Mouse (Mus musculus): ENCODE results near the gene Nkx6-2.

The Nkx6-2 gene

GRCm38 (mm10) chr7:139582595-139582994 is at the start of gene Nkx6-2:
Nkx6-2 (minus strand) TSS chr7:139582797.
- in situ Hi-C loops (cut with MboI; ENCODE audit: unreplicated experiment in 2 of 2) = no loop called here

DNA sequence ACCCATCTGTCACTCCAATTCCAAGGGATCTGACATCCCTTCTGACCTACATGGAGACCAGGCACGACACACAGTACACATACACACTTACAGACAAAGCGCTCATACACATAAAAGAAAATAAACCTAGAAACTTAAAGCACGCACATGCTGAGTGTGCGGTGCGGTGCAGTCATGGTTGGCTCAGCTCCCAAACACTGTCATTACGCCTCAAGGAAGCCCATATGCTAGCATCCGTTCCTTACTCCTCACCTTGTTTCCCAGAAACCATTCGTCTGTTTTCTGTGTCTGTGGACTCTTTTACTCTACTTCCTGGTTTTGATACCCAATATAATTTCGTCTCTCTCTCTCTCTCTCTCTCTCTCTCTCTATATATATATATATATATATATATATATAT is 42.6 kb upstream of the Nkx6-2 start:
- in situ Hi-C loops (cut with MboI; ENCODE audit: unreplicated experiment in 2 of 2) = no loop called here

GRCm38 (mm10) chr7:139622568-139622967 is 40.0 kb upstream of the Nkx6-2 start:
- in situ Hi-C loops (cut with MboI; ENCODE audit: unreplicated experiment in 2 of 2) = no loop called here

- in situ Hi-C loops (cut with MboI; ENCODE audit: unreplicated experiment in 2 of 2) = no loop called here
Measured at GRCm38 (mm10) chr7:139615767-139616766, 33.5 kb upstream of the Nkx6-2 start.

DNA sequence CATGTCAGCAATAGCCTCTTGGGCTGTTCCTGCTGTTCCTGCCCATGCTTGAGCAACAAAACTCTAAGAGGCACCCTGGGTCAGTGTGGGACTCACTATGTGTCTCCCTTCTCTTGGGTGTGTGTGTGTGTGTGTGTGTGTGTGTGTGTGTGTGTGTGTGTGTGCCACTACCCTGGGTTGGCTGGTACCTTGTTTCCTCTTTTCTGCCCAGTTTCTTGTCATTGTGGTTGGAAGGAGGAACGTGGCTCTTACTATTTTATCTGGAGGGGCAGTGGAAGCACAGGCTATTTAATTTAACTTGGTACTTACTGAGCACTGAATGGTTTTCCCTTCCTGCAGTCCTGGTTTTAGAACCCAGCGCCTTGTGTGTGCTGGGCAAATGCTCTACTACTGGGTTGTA is 27.7 kb upstream of the Nkx6-2 start:
- in situ Hi-C loops (cut with MboI; ENCODE audit: unreplicated experiment in 2 of 2) = no loop called here

DNA sequence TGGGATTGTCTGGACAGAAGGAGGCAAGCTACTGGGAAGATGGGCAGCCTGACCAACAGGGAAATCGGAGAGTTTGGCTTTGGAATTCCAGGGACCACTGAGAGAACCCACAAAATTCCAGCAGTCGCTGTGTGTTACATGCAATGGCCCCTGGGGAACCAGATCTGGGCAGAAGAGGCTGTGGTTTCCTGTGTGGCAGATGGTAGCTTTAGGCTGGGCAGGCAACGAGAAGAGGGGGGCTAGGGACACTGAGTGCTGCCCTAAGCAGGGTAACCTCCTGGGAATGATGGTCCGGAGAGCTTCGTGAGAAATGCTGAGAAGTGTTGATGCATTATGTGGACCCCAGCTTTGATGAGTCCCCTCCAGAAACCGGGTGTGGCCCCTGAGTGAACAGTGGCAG is 13.3 kb upstream of the Nkx6-2 start:
- in situ Hi-C loops (cut with MboI; ENCODE audit: unreplicated experiment in 2 of 2) = no loop called here

GRCm38 (mm10) chr7:139595311-139595710 is 12.7 kb upstream of the Nkx6-2 start:
- in situ Hi-C loops (cut with MboI; ENCODE audit: unreplicated experiment in 2 of 2) = no loop called here

DNA sequence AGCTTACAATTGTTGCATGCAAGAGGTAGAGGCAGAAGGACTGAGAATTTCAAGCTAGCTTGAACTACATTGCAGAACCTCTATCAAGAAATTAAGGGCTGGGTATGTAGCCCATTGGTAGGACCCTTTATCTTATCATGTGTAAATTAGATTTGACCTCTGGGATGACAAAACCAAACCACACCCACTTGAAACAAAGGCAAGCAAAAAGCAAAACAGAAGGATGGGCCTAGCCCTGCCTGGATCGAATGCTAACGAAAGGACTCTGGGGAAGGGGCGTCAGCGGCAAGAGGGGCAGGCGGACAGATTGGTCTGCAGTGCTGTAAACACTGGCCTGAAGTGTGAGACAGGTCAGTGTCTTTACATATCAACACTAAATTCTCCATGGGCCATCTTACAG is 8.7 kb upstream of the Nkx6-2 start:
- in situ Hi-C loops (cut with MboI; ENCODE audit: unreplicated experiment in 2 of 2) = no loop called here

GRCm38 (mm10) chr7:139590302-139590701 is 7.7 kb upstream of the Nkx6-2 start:
- in situ Hi-C loops (cut with MboI; ENCODE audit: unreplicated experiment in 2 of 2) = no loop called here

GRCm38 (mm10) chr7:139587919-139588318 is 5.3 kb upstream of the Nkx6-2 start:
- in situ Hi-C loops (cut with MboI; ENCODE audit: unreplicated experiment in 2 of 2) = no loop called here

DNA sequence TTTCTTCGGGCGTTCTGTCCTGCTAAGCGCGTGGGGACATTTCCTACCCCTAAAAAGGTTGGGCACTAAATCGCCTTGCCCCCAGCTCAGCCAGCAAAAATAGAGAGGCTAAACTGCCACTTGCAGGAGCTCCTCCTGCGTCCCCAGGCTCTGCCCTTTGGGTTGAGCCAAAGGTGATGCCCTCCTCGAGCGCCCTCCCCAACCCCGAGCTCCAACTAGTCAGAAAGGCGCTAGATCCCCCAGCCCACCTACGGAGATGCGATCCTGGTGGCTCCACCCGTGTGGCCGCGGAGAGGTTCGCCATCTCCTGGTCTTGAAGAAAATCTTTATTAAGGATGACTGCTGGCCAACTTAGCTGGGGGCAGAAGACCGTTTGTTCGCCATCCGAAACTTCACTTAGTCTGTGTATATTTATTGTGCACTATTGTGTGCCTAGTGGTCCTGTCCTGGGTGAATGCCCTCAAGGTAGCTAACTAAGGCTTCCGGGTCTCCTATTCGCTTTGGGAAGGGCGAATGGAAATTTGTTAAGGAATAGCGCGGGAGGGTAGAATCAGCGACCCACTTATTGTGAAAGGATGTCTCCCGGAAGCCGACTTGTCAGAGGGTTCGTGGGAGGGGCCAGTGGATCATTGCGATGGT is 2.7 kb upstream of the Nkx6-2 start:
- in situ Hi-C loops (cut with MboI; ENCODE audit: unreplicated experiment in 2 of 2) = no loop called here

- in situ Hi-C loops (cut with MboI; ENCODE audit: unreplicated experiment in 2 of 2) = no loop called here
Measured at GRCm38 (mm10) chr7:139584221-139585175, 1.9 kb upstream of the Nkx6-2 start.

GRCm38 (mm10) chr7:139583094-139583737 is 619 bp upstream of the Nkx6-2 start:
- in situ Hi-C loops (cut with MboI; ENCODE audit: unreplicated experiment in 2 of 2) = no loop called here

DNA sequence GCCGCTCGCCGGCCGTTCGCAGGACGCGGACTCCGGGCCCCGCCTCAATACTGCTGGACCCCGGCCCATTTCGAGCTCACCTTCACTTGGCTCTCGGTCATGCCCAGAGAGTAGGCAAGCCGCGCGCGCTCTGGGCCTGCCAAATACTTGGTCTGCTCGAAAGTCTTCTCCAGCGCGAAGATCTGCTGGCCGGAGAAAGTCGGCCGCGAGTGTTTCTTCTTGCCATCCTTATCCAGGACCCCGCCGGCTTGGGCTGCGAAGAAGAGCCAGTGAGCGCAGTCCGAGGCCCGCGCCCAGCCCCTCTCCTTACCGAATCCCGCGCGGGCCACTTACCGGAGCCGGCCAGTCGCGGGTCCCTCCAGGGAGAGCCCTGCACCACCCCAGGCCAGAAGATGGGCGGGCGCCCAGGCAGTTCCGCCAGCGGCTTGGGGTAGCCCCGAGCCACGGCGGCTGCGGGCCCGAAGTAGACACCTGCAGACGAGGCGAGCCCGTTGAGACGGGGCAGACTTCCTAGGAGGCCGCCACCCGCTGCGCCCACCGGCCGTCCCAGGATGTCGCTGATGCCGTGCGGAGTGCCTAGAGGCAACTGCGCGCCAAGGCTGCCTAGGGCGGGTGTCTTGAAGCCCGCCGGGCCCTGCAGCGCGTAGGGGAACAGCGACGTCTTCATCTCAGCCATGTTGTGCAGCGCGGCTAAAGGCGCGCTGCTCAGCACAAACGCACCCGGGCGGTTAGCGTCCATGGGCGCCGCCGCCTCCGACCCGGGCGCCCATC is 611 bp downstream of the Nkx6-2 start:
- in situ Hi-C loops (cut with MboI; ENCODE audit: unreplicated experiment in 2 of 2) = no loop called here

DNA sequence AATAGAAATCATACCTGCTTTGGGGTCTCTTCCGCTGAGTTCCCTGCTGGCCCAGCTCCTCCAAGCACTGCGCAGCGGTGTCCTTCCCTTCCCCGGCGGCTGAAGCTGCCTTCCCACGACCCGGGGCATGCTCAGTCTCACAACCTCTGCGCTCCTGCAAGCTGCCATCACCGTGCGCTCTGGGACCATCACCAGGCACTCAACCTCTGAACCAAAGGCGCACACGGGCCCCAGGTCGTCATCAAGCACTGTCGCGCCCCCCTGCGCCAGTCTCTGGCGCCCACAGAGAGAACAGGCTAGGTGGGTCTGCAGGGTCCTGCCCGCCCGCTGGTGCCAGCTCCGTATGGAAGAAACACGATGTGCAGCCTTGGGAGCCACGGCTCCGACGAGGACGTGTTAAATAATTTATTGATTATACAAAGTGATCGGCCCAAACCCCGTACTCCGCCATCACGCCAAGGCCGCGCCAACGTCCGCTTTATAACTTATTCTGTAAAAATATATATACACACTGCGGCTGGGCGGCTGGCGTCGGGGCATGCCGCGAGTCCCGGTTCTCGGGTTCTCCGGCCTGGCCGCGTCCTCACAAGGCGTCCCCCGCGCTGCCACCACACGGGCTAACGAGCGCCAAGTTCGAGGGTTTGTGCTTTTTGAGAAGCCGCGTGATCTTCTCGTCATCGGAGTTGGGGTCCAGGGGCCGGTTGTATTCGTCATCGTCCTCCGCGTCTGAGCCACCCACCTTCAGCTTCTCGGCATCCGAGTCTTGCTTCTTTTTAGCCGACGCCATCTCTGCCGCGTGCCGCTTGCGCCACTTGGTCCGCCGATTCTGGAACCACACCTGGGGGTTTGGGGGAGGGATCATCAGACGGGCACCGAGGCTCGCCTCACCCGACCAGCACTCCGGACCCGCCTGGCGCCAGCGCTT is 1.5 kb downstream of the Nkx6-2 start:
- in situ Hi-C loops (cut with MboI; ENCODE audit: unreplicated experiment in 2 of 2) = no loop called here

DNA sequence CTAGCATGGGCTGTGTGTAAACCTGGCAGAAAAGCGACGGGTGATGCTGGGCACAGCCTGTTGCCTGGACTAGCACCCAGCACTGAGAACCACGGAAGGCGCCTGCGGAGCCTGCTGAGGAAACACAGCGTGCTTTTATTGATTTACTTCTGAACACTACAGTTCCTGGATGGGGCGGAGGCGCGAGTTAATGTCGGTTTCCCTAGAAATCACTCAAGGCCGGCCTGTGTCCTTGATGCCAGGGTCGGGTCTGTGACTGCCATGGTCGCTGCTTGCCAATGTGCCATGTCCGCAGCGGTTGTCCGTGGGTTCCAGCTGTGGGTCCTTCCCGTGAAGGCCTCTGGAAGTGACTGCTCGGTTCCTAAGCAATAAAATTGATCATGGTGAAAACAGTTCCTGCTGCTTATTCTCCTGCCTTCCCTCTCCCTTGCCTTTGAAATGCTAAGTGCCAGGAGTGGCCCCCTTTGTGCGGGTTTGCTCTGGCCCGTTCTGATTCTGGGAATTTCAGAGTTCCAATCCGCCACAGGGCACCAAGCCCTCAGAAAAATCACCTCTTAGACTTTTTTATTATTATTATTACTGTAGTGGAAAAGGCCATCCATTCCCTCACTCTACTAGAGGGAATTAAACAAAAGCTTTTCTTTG is 3.2 kb downstream of the Nkx6-2 start:
- in situ Hi-C loops (cut with MboI; ENCODE audit: unreplicated experiment in 2 of 2) = no loop called here

- in situ Hi-C loops (cut with MboI; ENCODE audit: unreplicated experiment in 2 of 2) = no loop called here
Measured at GRCm38 (mm10) chr7:139576064-139576686, 6.4 kb downstream of the Nkx6-2 start.

GRCm38 (mm10) chr7:139572665-139573064 is 9.9 kb downstream of the Nkx6-2 start:
- in situ Hi-C loops (cut with MboI; ENCODE audit: unreplicated experiment in 2 of 2) = no loop called here
